Mouse (Mus musculus) midbrain, embryonic 16.5 days (tissue): Measurements from ENCODE around the gene Intu. TPM values are rescaled to one million over a fixed set of nuclear protein-coding genes. Genes with fewer than 3 reads are reported as not detected.

Experiments used
- ATAC-seq: fragments of 200-750 bp; cut with Nextera tagmentation; 2 replicates; pipeline ENCODE4 v1.8.0; 2017; ENCODE audit warnings: moderate TSS enrichment
- H3K27ac ChIP-seq: fragments of 300-500 bp; sonication (generic); 2 replicates; pipeline ENCODE4 v1.5.1; 2014; ENCODE audit warnings: mild to moderate bottlenecking, low read length, mixed read lengths
- H3K27me3 ChIP-seq: fragments of 300-500 bp; sonication (generic); 2 replicates; pipeline ENCODE4 v1.6.1; 2014; ENCODE audit warnings: low read depth, low read length, mixed read lengths; ENCODE audit not compliant: control insufficient read depth, insufficient read depth
- H3K36me3 ChIP-seq: fragments of 300-500 bp; sonication (generic); 2 replicates; pipeline ENCODE4 v1.6.1; 2014; ENCODE audit warnings: mild to moderate bottlenecking, low read length, moderate library complexity, mixed read lengths; ENCODE audit not compliant: control insufficient read depth, insufficient read depth
- H3K4me1 ChIP-seq: fragments of 300-500 bp; sonication (generic); 2 replicates; pipeline ENCODE4 v1.6.1; 2014; ENCODE audit warnings: mild to moderate bottlenecking, low read length, mixed read lengths; ENCODE audit not compliant: control insufficient read depth, insufficient read depth
- H3K4me2 ChIP-seq: fragments of 300-500 bp; sonication (generic); 2 replicates; pipeline ENCODE4 v1.6.1; 2014; ENCODE audit warnings: mild to moderate bottlenecking, low read length, mixed read lengths
- H3K4me3 ChIP-seq: fragments of 300-500 bp; sonication (generic); 2 replicates; pipeline ENCODE4 v1.5.1; 2014; ENCODE audit warnings: low read depth, mild to moderate bottlenecking, low read length, moderate library complexity, mixed read lengths
- H3K9ac ChIP-seq: fragments of 300-500 bp; sonication (generic); 2 replicates; pipeline ENCODE4 v1.6.1; 2014; ENCODE audit warnings: low read depth, low read length, mixed read lengths
- H3K9me3 ChIP-seq: fragments of 300-500 bp; sonication (generic); replicated peaks from 2 replicates; pipeline ENCODE4 v1.6.1; 2014; ENCODE audit warnings: mild to moderate bottlenecking, low read length, mixed read lengths; ENCODE audit not compliant: control insufficient read depth, poor library complexity, severe bottlenecking
- WGBS: fragments of 180-500 bp; shearing (Covaris S2); extraction: QIAGEN DNeasy Blood & Tissue Kit; methylation state at CpG from one replicate; pipeline ENCODE4 v1.1.7; 2014; 5-methylcytosine and 5-hydroxymethylcytosine counted together
- polyA plus RNA-seq: library from polyadenylated mRNA; unstranded; fragments of >200 nt; fragmentation: Nextera tagmentation; extraction: Ambion mirVana; gene quantifications from 2 replicates; pipeline ENCODE4 v1.2.1, GENCODE M21; 2015

Gene Intu
- polyA plus RNA-seq, 1 experiment from 2014 or later: 3.2 TPM

DNA sequence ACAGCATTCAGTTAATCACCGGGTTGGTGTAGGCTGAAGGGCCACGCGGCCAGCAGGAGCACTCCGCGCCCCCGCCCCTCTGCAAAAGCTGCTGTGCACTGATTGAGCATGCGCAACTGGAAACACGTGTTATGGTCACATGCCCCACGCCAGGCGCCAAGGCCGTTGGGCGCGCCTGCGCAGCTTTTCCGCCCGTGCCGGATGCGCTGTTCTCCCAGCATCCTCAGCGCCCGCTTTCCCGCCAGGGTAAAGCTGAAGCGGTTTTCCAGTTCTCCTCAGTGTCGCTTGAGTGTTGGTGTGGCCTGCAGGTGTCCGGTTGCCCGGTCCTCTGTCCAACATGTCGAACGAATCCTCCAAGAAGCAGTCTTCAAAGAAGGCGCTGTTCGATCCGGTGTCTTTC lies 177.6 kb downstream of the Intu start, which contains the start of gene Slc25a31:
Gene Slc25a31 (plus strand): TSS at position 201 of the 400 bp plus-strand sequence.
- H3K27me3 ChIP-seq: no peaks in the 10 kb centered on the region
- ATAC-seq: no peak
- H3K4me1 ChIP-seq: no peaks in the 10 kb centered on the region
- 94% methylated on average over 30 of the region's 30 CpGs for WGBS
- H3K27ac ChIP-seq: no peak within 1 kb of the TSS
- no peak within 1 kb of the TSS for H3K4me2 ChIP-seq
- no peaks in the 10 kb centered on the region for H3K9me3 ChIP-seq
- H3K36me3 ChIP-seq: no peaks in the 10 kb centered on the region
- no peak within 1 kb of the TSS for H3K9ac ChIP-seq
- no peak within 1 kb of the TSS for H3K4me3 ChIP-seq

DNA sequence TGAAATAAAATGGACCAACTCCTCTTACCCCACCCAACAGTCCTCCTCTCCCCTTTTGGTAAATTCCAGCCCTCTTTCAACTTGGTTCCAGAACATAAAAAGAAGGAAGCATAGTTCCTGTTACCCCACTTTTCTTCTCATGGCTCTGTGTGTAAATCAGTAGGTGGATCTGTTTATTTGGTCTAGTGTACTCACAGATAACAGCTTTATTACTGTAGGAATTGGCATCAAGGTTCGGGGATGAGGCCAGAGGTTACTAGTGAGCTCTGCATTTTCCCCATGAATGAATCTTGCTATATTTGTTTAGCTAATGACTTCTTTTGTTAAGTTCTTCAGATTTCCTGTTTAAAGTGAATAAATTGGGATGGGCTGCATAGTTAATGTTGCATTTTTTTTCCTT lies 185.0 kb downstream of the Intu start:
- Histone ChIP-seq H3K4me1 (no peaks in the 10 kb centered on the region), H3K9ac (no peak overlapping the region), H3K4me3 (no peak overlapping the region), H3K4me2 (no peak overlapping the region), H3K36me3 (no peaks in the 10 kb centered on the region), H3K27ac (no peak overlapping the region), H3K9me3 (no peaks in the 10 kb centered on the region), H3K27me3 (no peaks in the 10 kb centered on the region)
- 62% methylated on average over 1 of the region's 1 CpGs for WGBS
- ATAC-seq: no peak

DNA sequence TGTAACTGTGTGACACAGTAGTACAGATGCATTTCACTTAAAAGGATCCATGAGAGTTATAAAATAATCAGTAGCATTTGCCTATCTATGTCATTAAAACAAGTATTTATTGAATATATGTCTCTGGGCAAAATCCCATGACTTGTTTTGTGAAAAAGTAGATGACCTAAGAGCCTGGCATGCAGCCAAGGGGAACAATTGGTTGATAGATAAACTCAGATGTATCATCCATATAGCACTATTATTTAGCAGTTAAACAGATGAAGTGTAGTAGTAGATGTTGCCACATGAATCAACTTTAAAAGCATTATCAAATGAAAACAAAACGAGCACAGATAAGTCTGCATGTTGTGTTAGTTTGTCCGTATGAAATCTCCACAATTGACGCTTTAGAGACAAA lies 187.9 kb downstream of the Intu start:
- Histone ChIP-seq H3K4me1 (no peaks in the 10 kb centered on the region), H3K9me3 (no peaks in the 10 kb centered on the region), H3K36me3 (no peaks in the 10 kb centered on the region), H3K4me2 (no peak overlapping the region), H3K9ac (no peak overlapping the region), H3K27ac (no peak overlapping the region), H3K27me3 (no peaks in the 10 kb centered on the region), H3K4me3 (no peak overlapping the region)
- ATAC-seq: no peak
- 91% methylated on average over 3 of the region's 3 CpGs for WGBS

DNA sequence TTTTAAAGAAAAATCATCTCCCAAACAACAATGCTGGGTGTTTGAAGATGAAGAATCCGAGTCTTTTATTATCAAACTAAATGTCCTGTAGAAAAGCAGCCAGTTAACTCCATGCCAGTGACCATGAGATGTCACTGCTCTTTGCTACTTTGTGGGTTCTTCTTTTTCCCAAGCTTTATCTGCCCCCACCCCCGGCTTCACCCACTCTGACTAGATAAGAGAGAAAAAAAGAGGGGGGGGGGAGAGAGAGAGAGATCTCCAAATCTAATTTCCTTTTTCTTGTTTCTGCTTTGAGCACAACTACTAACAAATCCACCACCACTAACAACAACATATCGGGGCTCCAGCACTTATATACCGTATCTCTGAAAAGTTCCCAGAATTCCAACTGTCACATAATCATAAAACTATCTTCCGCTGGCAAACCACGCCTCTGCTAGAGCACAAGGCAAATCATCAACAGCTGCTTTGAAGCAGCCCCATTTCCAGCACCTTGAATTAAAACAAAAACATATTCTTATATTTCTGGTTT lies 207.4 kb downstream of the Intu start:
- ATAC-seq: no peak
- no peaks in the 10 kb centered on the region for H3K4me1 ChIP-seq
- H3K27ac ChIP-seq: no peak overlapping the region
- no peaks in the 10 kb centered on the region for H3K9me3 ChIP-seq
- no peaks in the 10 kb centered on the region for H3K27me3 ChIP-seq
- H3K4me3 ChIP-seq: no peak overlapping the region
- no peak overlapping the region for H3K9ac ChIP-seq
- WGBS: 89% methylated on average over 6 of the region's 6 CpGs
- H3K36me3 ChIP-seq: no peaks in the 10 kb centered on the region
- no peak overlapping the region for H3K4me2 ChIP-seq

DNA sequence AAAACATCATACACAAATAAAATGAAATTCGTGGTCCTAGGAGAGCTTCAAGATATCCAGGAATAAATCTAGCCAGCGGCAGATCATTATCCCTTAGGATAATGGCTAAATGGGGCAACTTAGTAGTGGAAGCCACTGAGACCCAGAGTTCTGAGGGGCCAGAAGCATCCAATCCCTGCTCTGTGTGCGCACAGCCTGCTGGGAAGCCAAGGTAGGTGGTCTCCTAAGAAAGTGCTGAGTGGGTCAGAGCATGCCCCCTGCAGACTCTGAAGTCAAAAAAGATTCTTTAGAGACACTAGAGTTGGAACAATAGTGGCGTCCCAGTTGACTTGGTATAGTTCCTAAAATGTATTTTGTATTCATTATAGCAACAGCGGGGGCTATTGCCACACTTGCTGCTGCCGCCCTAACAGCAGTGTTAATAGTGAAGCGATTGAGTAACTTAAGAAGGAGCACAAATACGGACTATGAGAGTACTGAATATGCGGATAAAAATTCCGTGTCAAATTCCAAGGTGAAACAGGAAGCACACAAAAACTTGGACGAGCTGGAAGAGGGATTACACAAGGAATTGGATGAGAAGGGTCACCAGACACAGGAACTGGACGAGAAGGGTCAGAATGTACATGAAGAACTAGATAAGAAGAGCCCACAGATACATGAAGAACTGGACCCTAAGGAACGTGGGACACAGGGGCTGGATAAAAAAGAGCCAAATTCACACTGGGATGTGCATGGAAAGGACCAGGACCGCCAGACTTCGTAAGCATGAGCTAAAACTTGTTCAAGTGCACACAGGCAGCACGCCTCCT lies 213.1 kb downstream of the Intu start, which contains the start of gene Hspa4l:
Gene Hspa4l (plus strand): TSS at position 472 of the 812 bp plus-strand sequence.
- no peaks in the 10 kb centered on the region for H3K9me3 ChIP-seq
- no peaks in the 10 kb centered on the region for H3K36me3 ChIP-seq
- H3K4me2 ChIP-seq: peak within 1 kb of the TSS; percentile 87
- peak within 1 kb of the TSS; percentile 88 for H3K27ac ChIP-seq
- H3K27me3 ChIP-seq: no peaks in the 10 kb centered on the region
- H3K9ac ChIP-seq: peak within 1 kb of the TSS; percentile 97
- H3K4me1 ChIP-seq: peaks cover 21% of the 10 kb centered on the region
- ATAC-seq: no peak
- WGBS: 11% methylated on average over 16 of the region's 16 CpGs
- H3K4me3 ChIP-seq: peak within 1 kb of the TSS; percentile 97

DNA sequence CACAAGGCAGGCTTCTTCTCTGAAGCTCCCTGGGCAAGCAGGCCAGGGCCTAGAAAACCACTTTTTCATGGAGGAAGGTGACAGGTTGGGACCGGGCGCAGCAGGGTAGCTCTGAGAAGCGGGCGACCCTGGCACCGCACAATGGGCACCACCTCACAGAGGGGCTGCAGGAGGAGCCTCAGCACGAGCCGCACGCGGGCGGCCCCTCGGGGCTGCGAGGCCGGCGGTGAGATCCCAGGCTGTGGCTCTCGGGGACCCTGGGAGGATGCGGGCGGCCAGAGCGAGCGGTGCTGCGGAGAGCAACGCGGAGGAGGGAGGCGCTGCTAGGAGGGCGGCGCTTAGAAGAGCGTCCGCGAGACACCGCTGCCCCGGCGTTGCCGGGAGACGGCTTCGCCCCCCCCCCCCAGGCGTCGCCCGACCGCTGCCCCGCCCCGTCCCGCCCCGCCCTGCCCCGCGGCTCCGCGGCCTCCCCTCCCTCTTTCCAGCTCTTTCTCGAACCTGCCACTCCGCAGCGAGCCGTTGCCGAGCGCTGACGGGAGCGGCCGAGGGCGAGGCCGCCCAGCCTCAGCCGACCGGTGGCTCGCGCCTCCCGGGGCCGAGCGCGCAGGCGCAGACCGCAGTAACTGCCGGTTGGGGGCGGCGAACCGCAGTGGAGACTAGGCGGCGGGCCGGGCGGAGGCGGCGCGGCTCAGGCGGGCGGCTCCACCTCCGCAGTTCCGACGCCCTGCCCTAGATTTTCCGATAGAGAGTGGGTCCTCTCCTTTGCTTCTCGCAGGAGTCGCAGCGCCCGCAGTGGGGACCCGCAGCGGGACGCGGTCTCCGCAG lies 214.0 kb downstream of the Intu start:
- Histone ChIP-seq H3K27me3 (no peaks in the 10 kb centered on the region), H3K36me3 (no peaks in the 10 kb centered on the region), H3K9me3 (no peaks in the 10 kb centered on the region), H3K9ac (peak overlapping the region; percentile 97), H3K4me2 (peak overlapping the region; percentile 87), H3K4me1 (peaks cover 21% of the 10 kb centered on the region), H3K27ac (peak overlapping the region; percentile 88), H3K4me3 (peak overlapping the region; percentile 97)
- ATAC-seq: peak; percentile 97
- WGBS: under 1% methylated on average over 67 of the region's 93 CpGs

DNA sequence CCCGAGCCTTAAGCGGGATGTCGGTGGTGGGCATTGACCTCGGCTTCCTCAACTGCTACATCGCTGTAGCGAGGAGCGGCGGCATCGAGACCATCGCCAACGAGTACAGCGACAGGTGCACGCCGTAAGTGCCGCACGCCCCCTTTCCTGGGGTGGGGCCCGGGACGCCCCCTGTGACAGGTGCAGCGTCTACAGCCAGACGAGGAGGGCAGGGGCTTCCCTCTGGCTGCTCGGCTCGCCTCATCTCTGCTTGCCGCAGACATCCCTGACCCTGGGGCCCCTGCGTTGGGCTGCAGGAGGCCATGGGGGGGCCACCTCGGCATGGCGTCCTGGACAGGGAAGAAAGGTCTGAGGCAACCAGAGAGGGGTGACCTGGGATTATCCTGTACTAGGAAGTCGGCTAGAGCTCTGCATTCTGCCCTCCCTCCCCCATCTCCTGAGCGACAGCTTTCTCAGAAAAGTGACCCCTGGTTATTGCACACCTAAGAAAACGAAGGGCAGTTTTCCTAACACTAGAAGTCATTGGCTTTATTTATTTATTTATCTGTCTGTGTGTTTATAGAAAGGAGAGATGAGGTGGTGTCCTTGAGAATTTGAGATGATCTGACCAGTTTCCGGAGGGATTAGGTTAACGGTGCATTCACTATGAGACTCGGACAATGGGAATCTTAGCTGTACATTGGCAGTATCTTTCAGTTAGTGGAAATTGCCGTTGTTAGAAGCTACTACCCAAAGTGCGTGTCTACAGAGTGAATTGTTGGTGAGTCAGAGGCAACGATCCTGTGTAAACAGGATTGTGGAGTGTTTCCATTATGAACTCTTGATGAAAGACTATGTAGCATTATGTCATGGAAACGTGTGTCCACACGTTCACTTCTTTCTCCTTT lies 214.8 kb downstream of the Intu start:
- Histone ChIP-seq H3K27ac (peak overlapping the region; percentile 88), H3K27me3 (no peaks in the 10 kb centered on the region), H3K4me3 (peak overlapping the region; percentile 97), H3K4me1 (peaks cover 21% of the 10 kb centered on the region), H3K36me3 (no peaks in the 10 kb centered on the region), H3K4me2 (peak overlapping the region; percentile 77), H3K9ac (peak overlapping the region; percentile 97), H3K9me3 (no peaks in the 10 kb centered on the region)
- WGBS: under 1% methylated on average over 35 of the region's 37 CpGs
- ATAC-seq: no peak
